Mouse (Mus musculus) ZHBTc4 (cell line): ENCODE results near the gene Ankrd11.

ENCODE experiments used
- DNase-seq: peaks from one replicate; pipeline ENCODE4 v3.0.0-alpha.2; 2011; ENCODE audit warnings: low read depth, low spot score

Gene Ankrd11

GRCm38 (mm10) chr8:123005805-123006204 lies 36.3 kb downstream of the Ankrd11 start:
- DNase-seq, result no peak

- no peak for DNase-seq
Observed at GRCm38 (mm10) chr8:123005328-123005727, 36.7 kb downstream of the Ankrd11 start.

GRCm38 (mm10) chr8:123004033-123004922 lies 37.8 kb downstream of the Ankrd11 start:
- DNase-seq, result no peak

GRCm38 (mm10) chr8:123000311-123000710 lies 41.8 kb downstream of the Ankrd11 start:
- no peak for DNase-seq

- DNase-seq, result no peak
Observed at GRCm38 (mm10) chr8:122997963-122998362, 44.1 kb downstream of the Ankrd11 start.

GRCm38 (mm10) chr8:122993740-122994139 lies 48.3 kb downstream of the Ankrd11 start:
- DNase-seq, result no peak

GRCm38 (mm10) chr8:122993031-122993430 lies 49.0 kb downstream of the Ankrd11 start:
- no peak for DNase-seq

GRCm38 (mm10) chr8:122992296-122992695 lies 49.8 kb downstream of the Ankrd11 start:
- DNase-seq, result no peak

GRCm38 (mm10) chr8:122991368-122991767 lies 50.7 kb downstream of the Ankrd11 start:
- DNase-seq, result no peak

GRCm38 (mm10) chr8:122989976-122990375 lies 52.1 kb downstream of the Ankrd11 start:
- no peak for DNase-seq

- no peak for DNase-seq
Observed at GRCm38 (mm10) chr8:122988955-122989354, 53.1 kb downstream of the Ankrd11 start.

- DNase-seq, result no peak
Observed at GRCm38 (mm10) chr8:122987255-122987654, 54.8 kb downstream of the Ankrd11 start.

- DNase-seq, result peak; percentile 35
Observed at GRCm38 (mm10) chr8:122986501-122987184, 55.4 kb downstream of the Ankrd11 start.

- no peak for DNase-seq
Observed at GRCm38 (mm10) chr8:122984175-122984574, 57.9 kb downstream of the Ankrd11 start.

GRCm38 (mm10) chr8:122983178-122983942 lies 58.7 kb downstream of the Ankrd11 start:
- no peak for DNase-seq

GRCm38 (mm10) chr8:122981646-122982045 lies 60.4 kb downstream of the Ankrd11 start:
- DNase-seq, result no peak

GRCm38 (mm10) chr8:122979865-122980509 lies 62.1 kb downstream of the Ankrd11 start:
- peak; percentile 59 for DNase-seq

GRCm38 (mm10) chr8:122979424-122979823 lies 62.7 kb downstream of the Ankrd11 start:
- DNase-seq, result no peak

GRCm38 (mm10) chr8:122976046-122976445 lies 66.0 kb downstream of the Ankrd11 start:
- DNase-seq, result no peak

- DNase-seq, result no peak
Observed at GRCm38 (mm10) chr8:122969964-122970620, 72.0 kb downstream of the Ankrd11 start.

- no peak for DNase-seq
Observed at GRCm38 (mm10) chr8:122968145-122968544, 73.9 kb downstream of the Ankrd11 start.
